Mouse (Mus musculus) limb, embryonic 11.5 days (tissue): Measurements from ENCODE around the gene 9630041A04Rik. TPM values are rescaled to one million over a fixed set of nuclear protein-coding genes. Genes with fewer than 3 reads are reported as not detected.

Experiments used
- ATAC-seq: fragments of 200-750 bp; cut with Nextera tagmentation; 2 replicates; pipeline ENCODE4 v1.8.0; 2017; ENCODE audit warnings: low read depth; ENCODE audit not compliant: insufficient number of reproducible peaks, low FRiP score, low TSS enrichment
- DNase-seq: peaks from one replicate; pipeline ENCODE4 v3.0.0-alpha.2; 2015; ENCODE audit warnings: low spot score
- H3K27ac ChIP-seq: fragments of 300-500 bp; sonication (generic); replicated peaks from 2 replicates; pipeline ENCODE4 v1.5.1; 2014; ENCODE audit warnings: low read depth, mild to moderate bottlenecking, low read length
- H3K27me3 ChIP-seq: fragments of 300-500 bp; sonication (generic); 2 replicates; pipeline ENCODE4 v1.6.1; 2014; ENCODE audit warnings: mild to moderate bottlenecking, low read length, mixed read lengths; ENCODE audit not compliant: control insufficient read depth, insufficient read depth
- H3K36me3 ChIP-seq: fragments of 300-500 bp; sonication (generic); 2 replicates; pipeline ENCODE4 v1.6.1; 2014; ENCODE audit warnings: mild to moderate bottlenecking, low read length, moderate library complexity, mixed read lengths; ENCODE audit not compliant: control insufficient read depth, insufficient read depth
- H3K4me1 ChIP-seq: fragments of 300-500 bp; sonication (generic); 2 replicates; pipeline ENCODE4 v1.6.1; 2014; ENCODE audit warnings: low read length, mixed read lengths; ENCODE audit not compliant: control insufficient read depth, insufficient read depth
- H3K4me2 ChIP-seq: fragments of 300-500 bp; sonication (generic); 2 replicates; pipeline ENCODE4 v1.6.1; 2014; ENCODE audit warnings: low read depth, mild to moderate bottlenecking, moderate library complexity; ENCODE audit not compliant: severe bottlenecking
- H3K4me3 ChIP-seq: fragments of 300-500 bp; sonication (generic); 2 replicates; pipeline ENCODE4 v1.5.1; 2014; ENCODE audit warnings: low read depth, low read length
- H3K9ac ChIP-seq: fragments of 300-500 bp; sonication (generic); 2 replicates; pipeline ENCODE4 v1.6.1; 2014; ENCODE audit warnings: mild to moderate bottlenecking, low read length
- H3K9me3 ChIP-seq: fragments of 300-500 bp; sonication (generic); 2 replicates; pipeline ENCODE4 v1.6.1; 2016; ENCODE audit warnings: low read length; ENCODE audit not compliant: control insufficient read depth
- WGBS: fragments of 180-500 bp; shearing (Covaris S2); extraction: QIAGEN DNeasy Blood & Tissue Kit; methylation state at CpG from one replicate; pipeline ENCODE4 v1.1.7; 2014; 5-methylcytosine and 5-hydroxymethylcytosine counted together
- polyA plus RNA-seq: library from polyadenylated mRNA; unstranded; fragments of >200 nt; fragmentation: Nextera tagmentation; extraction: Ambion mirVana; gene quantifications from 2 replicates; pipeline ENCODE4 v1.2.1, GENCODE M21; 2014

The 9630041A04Rik gene
- polyA plus RNA-seq, 1 experiment from 2014 or later = not detected

DNA sequence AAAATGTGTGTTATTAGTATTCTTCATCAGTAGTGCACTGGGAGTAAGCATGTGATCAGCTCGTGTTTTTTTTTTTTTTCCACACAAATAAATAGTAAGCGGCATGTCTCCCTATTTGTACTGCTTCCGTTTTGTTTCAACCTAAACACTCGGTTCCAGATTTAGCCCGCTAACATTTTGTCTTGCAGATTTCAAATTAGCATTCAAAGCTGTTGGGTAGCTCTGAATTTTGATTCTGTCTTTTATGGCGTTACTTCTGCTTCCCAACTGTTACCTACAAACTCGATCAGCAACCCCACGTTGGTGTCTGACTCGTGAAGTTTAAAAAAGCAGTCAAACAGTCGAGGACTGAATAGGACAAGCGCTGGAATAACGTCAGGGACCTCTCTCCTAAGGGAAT is 129.2 kb downstream of the 9630041A04Rik start:
- Histone ChIP-seq H3K9me3 (no peaks in the 10 kb centered on the region), H3K36me3 (no peaks in the 10 kb centered on the region), H3K4me1 (no peaks in the 10 kb centered on the region), H3K9ac (no peak overlapping the region), H3K27ac (no peak overlapping the region), H3K27me3 (no peaks in the 10 kb centered on the region), H3K4me2 (no peak overlapping the region), H3K4me3 (no peak overlapping the region)
- no peak for ATAC-seq
- DNase-seq = no peak
- 82% methylated on average over 12 of the region's 12 CpGs for WGBS
